Comparison of ENCODE assay signal across 8 mouse cellular contexts in the genomic region with DNA sequence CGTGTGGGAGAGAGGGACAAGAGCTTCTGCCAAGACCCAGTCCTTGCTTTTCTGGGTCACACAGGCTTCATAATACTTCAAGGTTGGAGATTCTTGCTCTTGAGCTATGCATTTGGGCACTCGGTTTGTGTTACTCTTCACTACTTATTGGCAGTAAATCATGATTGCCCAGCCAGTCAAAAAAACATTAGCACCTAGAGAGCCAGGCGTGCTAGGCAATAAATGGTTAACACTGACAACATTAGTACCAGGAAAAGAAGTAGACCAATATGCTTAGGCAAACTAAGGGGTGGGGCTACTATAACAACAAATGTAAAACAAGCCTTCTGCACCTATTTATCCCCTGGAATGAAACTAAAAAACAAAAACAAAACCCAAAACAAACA. TPM values are rescaled to one million over a fixed set of nuclear protein-coding genes. Genes with fewer than 3 reads are reported as not detected.
A peak's percentile ranks its signal among the peaks of the same experiment; 100 is the strongest.
DNase-seq lines count a peak whose midpoint lies in the region; ATAC-seq and TF ChIP-seq lines count a peak whose summit lies in the region.

No protein-coding gene starts in this region.

- no peaks in the 10 kb centered on the region for H3K27me3 ChIP-seq in kidney, embryonic 15.5 days
- H3K27me3 ChIP-seq in midbrain, embryonic 15.5 days (replicated peaks), result no peaks in the 10 kb centered on the region

- 1% methylated on average over 3 of the region's 3 CpGs for WGBS in kidney, embryonic 15.5 days
- WGBS in midbrain, embryonic 15.5 days, result 14% methylated on average over 3 of the region's 3 CpGs

- H3K27ac ChIP-seq in kidney, embryonic 15.5 days, result peak overlapping the region; percentile 97
- H3K27ac ChIP-seq in cortical plate, adult 2 months (ENCODE audit: insufficient read depth, low read length), result no peak overlapping the region
- no peak overlapping the region for H3K27ac ChIP-seq in midbrain, embryonic 15.5 days

- peak overlapping the region; percentile 90; the same call in 1 of the 2 replicates for H3K9ac ChIP-seq in kidney, embryonic 15.5 days
- H3K9ac ChIP-seq in midbrain, embryonic 15.5 days, result no peak overlapping the region

- no peak; the same call in 1 of the 2 replicates for ATAC-seq in kidney, embryonic 15.5 days (replicated peaks; ENCODE audit: low FRiP score)
- no peak for ATAC-seq in midbrain, embryonic 15.5 days (replicated peaks)

- peaks cover 28% of the 10 kb centered on the region for H3K36me3 ChIP-seq in kidney, embryonic 15.5 days
- no peaks in the 10 kb centered on the region for H3K36me3 ChIP-seq in midbrain, embryonic 15.5 days (replicated peaks)

- DNase-seq in kidney, adult 8-10 months, result no peak
- DNase-seq in induced T-regulatory cell, adult 2 months (ENCODE audit: low read depth), result peak; percentile 57
- no peak for DNase-seq in cerebellum, adult 8-10 months
- DNase-seq in spleen, postnatal 10 days (ENCODE audit: low spot score in 2 of 2), result no peak
- DNase-seq in right cerebral cortex, postnatal 10 days (ENCODE audit: low spot score in 2 of 2), result no peak

- H3K9me3 ChIP-seq in kidney, embryonic 15.5 days (replicated peaks), result no peaks in the 10 kb centered on the region
- H3K9me3 ChIP-seq in midbrain, embryonic 15.5 days, result no peaks in the 10 kb centered on the region

- H3K4me3 ChIP-seq in kidney, embryonic 15.5 days (replicated peaks), result peak overlapping the region; percentile 92
- H3K4me3 ChIP-seq in cortical plate, adult 2 months (ENCODE audit: insufficient read depth, low read length), result peak overlapping the region; percentile 90
- peak overlapping the region; percentile 57 for H3K4me3 ChIP-seq in midbrain, embryonic 15.5 days

- TF ChIP-seq POLR2A in cortical plate, adult 2 months (IDR thresholded peaks at IDR 0.05; ENCODE audit: extremely low read depth, insufficient read depth, low read length), result no peak

- TF ChIP-seq CTCF in cortical plate, adult 2 months (IDR thresholded peaks at IDR 0.05; ENCODE audit: extremely low read depth, insufficient read depth, low read length), result no peak

- H3K4me1 ChIP-seq in kidney, embryonic 15.5 days, result peaks cover 20% of the 10 kb centered on the region
- peaks cover 7% of the 10 kb centered on the region; the same call in 1 of the 2 replicates for H3K4me1 ChIP-seq in cortical plate, adult 2 months (ENCODE audit: control insufficient read depth, insufficient read depth, low read length)
- peaks cover 17% of the 10 kb centered on the region for H3K4me1 ChIP-seq in midbrain, embryonic 15.5 days

- H3K4me2 ChIP-seq in kidney, embryonic 15.5 days, result peak overlapping the region; percentile 69
- H3K4me2 ChIP-seq in midbrain, embryonic 15.5 days, result peak overlapping the region; percentile 91

RNA-seq across cellular contexts. Expression of a gene that starts 0.4 kb away (rescaled TPM):
- polyA plus RNA-seq in kidney, embryonic 15.5 days (2015; fragmentation: Nextera tagmentation; extraction: Ambion mirVana), result 62.9 and 66.5 TPM in 2 replicates
- polyA plus RNA-seq in cortical plate, adult 2 months (2012; rRNA removed), result 11.8 and 13.4 TPM in 2 replicates
- polyA plus RNA-seq in midbrain, embryonic 15.5 days (2015; fragmentation: Nextera tagmentation; extraction: Ambion mirVana), result 9.7 and 10.6 TPM in 2 replicates

RNA-seq across cellular contexts. Expression of a gene that starts 30.6 kb away (rescaled TPM):
- 131 and 135 TPM in 2 replicates for polyA plus RNA-seq in kidney, embryonic 15.5 days (2015; fragmentation: Nextera tagmentation; extraction: Ambion mirVana)
- 26.5 and 32.5 TPM in 2 replicates for polyA plus RNA-seq in cortical plate, adult 2 months (2012; rRNA removed)
- polyA plus RNA-seq in midbrain, embryonic 15.5 days (2015; fragmentation: Nextera tagmentation; extraction: Ambion mirVana), result 43.8 and 46.0 TPM in 2 replicates

RNA-seq across cellular contexts. Expression of a gene that starts 37.1 kb away (rescaled TPM):
- polyA plus RNA-seq in kidney, embryonic 15.5 days (2015; fragmentation: Nextera tagmentation; extraction: Ambion mirVana), result 0.06 and 0.10 TPM in 2 replicates
- 0.08 TPM in 2 replicates for polyA plus RNA-seq in cortical plate, adult 2 months (2012; rRNA removed)
- 0.05 and 0.10 TPM in 2 replicates for polyA plus RNA-seq in midbrain, embryonic 15.5 days (2015; fragmentation: Nextera tagmentation; extraction: Ambion mirVana)

RNA-seq across cellular contexts. Expression of a gene that starts 37.9 kb away (rescaled TPM):
- 6.5 and 6.9 TPM in 2 replicates for polyA plus RNA-seq in kidney, embryonic 15.5 days (2015; fragmentation: Nextera tagmentation; extraction: Ambion mirVana)
- polyA plus RNA-seq in cortical plate, adult 2 months (2012; rRNA removed), result 0.93 and 1.1 TPM in 2 replicates
- 0.59 and 0.93 TPM in 2 replicates for polyA plus RNA-seq in midbrain, embryonic 15.5 days (2015; fragmentation: Nextera tagmentation; extraction: Ambion mirVana)

RNA-seq across cellular contexts. Expression of a gene that starts 45.1 kb away (rescaled TPM):
- 37.1 and 38.9 TPM in 2 replicates for polyA plus RNA-seq in kidney, embryonic 15.5 days (2015; fragmentation: Nextera tagmentation; extraction: Ambion mirVana)
- polyA plus RNA-seq in cortical plate, adult 2 months (2012; rRNA removed), result 13.2 and 14.1 TPM in 2 replicates
- polyA plus RNA-seq in midbrain, embryonic 15.5 days (2015; fragmentation: Nextera tagmentation; extraction: Ambion mirVana), result 31.8 and 35.1 TPM in 2 replicates
